Mouse (Mus musculus) midbrain, embryonic 10.5 days (tissue): ENCODE measurements around the gene Cdh15. TPM values are rescaled to one million over a fixed set of nuclear protein-coding genes. Genes with fewer than 3 reads are reported as not detected.

ENCODE experiments used
- DNase-seq: peaks from one replicate; pipeline ENCODE4 v3.0.0-alpha.2; 2017; ENCODE audit warnings: low spot score
- H3K27ac ChIP-seq: fragments of 300-500 bp; sonication (generic); replicated peaks from 2 replicates; pipeline ENCODE4 v1.5.1; 2016; ENCODE audit warnings: mild to moderate bottlenecking
- H3K27me3 ChIP-seq: fragments of 300-500 bp; sonication (generic); 2 replicates; pipeline ENCODE4 v1.6.1; 2016; ENCODE audit warnings: low read depth, mild to moderate bottlenecking; ENCODE audit not compliant: poor library complexity, severe bottlenecking
- H3K36me3 ChIP-seq: fragments of 300-500 bp; sonication (generic); 2 replicates; pipeline ENCODE4 v1.6.1; 2016; ENCODE audit warnings: mild to moderate bottlenecking, moderate library complexity
- H3K4me1 ChIP-seq: fragments of 300-500 bp; sonication (generic); 2 replicates; pipeline ENCODE4 v1.6.1; 2016
- H3K4me3 ChIP-seq: fragments of 300-500 bp; sonication (generic); 2 replicates; pipeline ENCODE4 v1.5.1; 2016; ENCODE audit warnings: mild to moderate bottlenecking, moderate library complexity
- H3K9me3 ChIP-seq: fragments of 300-500 bp; sonication (generic); replicated peaks from 2 replicates; pipeline ENCODE4 v1.6.1; 2016; ENCODE audit warnings: mild to moderate bottlenecking
- WGBS: fragments of 180-500 bp; shearing (Covaris S2); methylation state at CpG from one replicate; pipeline ENCODE4 v1.1.7; 2016; 5-methylcytosine and 5-hydroxymethylcytosine counted together
- polyA plus RNA-seq: library from polyadenylated mRNA; unstranded; fragments of >200 nt; fragmentation: Nextera tagmentation; extraction: Ambion mirVana; gene quantifications from 2 replicates; pipeline ENCODE4 v1.2.1, GENCODE M21; 2016

Gene Cdh15
- polyA plus RNA-seq, 1 experiment from 2014 or later = 0.54 TPM

DNA sequence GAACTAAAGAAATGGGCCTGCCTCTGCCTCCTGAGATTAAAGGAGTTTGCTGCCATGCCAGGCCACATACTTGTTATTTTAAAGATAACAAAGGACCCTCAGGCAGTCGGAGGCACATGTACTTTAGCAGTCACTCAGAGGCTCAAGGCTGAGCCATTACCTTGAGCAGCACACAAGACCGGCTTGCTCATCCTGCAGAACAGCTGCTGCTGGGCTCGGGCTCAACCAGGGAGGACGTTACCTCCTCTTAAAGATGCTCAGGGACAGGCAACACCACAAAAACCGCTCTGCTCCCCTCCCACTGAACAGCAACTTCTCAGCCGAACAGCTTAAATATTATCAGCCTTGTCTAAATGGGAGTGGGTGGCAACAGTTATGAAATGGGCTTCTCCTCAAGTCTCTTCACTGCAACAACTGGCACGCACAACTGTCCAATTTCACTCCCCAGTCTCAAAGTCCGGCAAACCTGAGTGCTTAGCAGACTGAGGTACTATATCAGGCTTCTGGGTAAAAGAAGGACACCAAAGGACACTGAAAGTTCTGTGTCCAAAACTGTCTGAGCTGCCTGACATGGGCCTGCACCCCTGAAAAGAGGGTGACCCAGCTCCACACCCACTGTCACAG lies 54.2 kb downstream of the Cdh15 start:
- no peak for DNase-seq
- 89% methylated on average over 8 of the region's 8 CpGs for WGBS
- Histone ChIP-seq H3K27ac (no peak overlapping the region), H3K4me3 (no peak overlapping the region), H3K27me3 (no peaks in the 10 kb centered on the region), H3K36me3 (peaks cover 53% of the 10 kb centered on the region), H3K9me3 (no peaks in the 10 kb centered on the region), H3K4me1 (peaks cover 30% of the 10 kb centered on the region)

DNA sequence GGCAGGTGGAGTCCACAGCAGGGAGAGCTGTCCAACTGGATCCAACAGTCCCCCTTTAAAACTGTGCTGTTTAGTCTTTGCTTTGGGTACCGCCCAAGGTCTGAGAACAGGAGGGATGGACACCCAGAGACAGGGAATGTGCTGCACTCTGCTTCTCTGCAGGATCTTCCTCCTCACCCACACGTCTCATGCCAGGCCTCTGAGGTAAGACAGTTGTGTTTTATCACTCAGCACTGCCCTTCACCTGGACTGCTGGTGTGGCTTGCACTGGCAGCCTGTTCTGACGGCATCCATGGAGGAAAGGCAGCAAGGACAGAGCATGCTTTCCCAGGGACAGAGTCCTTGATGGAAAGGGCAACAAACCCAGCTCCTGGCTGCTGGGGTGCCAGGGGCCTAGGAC lies 54.8 kb downstream of the Cdh15 start:
- Histone ChIP-seq H3K9me3 (no peaks in the 10 kb centered on the region), H3K27ac (no peak overlapping the region), H3K4me1 (peaks cover 30% of the 10 kb centered on the region), H3K4me3 (no peak overlapping the region), H3K36me3 (peaks cover 53% of the 10 kb centered on the region), H3K27me3 (no peaks in the 10 kb centered on the region)
- DNase-seq = no peak
- 71% methylated on average over 3 of the region's 3 CpGs for WGBS

DNA sequence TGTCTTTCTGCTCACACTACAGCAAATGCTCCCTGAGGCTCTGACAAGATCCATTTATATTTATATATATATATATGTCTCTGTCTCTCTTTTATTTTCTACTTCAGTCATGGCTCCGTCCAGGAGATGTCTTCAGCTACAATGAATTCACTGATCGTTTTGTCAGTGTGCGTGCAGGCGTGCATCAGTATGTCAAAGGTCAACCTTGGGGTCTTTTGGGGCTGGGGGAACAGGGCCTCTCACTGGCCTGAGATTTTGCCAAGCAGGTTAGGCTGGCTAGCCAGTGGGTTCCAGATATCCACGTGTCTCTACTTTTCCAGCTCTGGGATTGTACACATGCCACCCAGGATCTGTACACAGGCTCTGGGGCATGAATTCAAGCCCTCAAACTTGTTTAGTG lies 55.2 kb downstream of the Cdh15 start:
- Histone ChIP-seq H3K36me3 (peaks cover 53% of the 10 kb centered on the region), H3K27me3 (no peaks in the 10 kb centered on the region), H3K4me3 (no peak overlapping the region), H3K9me3 (no peaks in the 10 kb centered on the region), H3K4me1 (peaks cover 30% of the 10 kb centered on the region), H3K27ac (no peak overlapping the region)
- no peak for DNase-seq
- WGBS = 27% methylated on average over 5 of the region's 5 CpGs

DNA sequence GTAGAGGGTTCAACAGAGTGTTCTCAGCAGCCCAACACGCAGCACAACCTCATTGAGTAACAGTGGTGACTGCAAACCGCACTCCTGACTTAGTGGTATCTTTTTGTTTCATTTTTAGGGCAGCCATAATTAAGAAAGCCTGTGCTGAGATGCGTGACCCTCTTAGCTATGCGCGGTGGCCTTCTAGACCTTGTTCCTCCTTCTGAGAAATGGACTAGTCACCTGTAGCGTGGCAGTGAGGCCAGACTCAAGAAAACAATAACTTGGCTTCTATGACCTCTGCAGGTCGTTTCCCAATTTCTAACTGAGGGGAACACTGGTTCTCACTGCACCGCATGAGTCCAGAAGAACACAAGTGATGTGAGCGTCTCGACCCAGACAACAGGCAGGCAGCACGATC lies 56.7 kb downstream of the Cdh15 start:
- Histone ChIP-seq H3K4me3 (no peak overlapping the region), H3K9me3 (no peaks in the 10 kb centered on the region), H3K36me3 (peaks cover 49% of the 10 kb centered on the region), H3K4me1 (peaks cover 31% of the 10 kb centered on the region), H3K27me3 (no peaks in the 10 kb centered on the region), H3K27ac (no peak overlapping the region)
- 90% methylated on average over 11 of the region's 11 CpGs for WGBS
- DNase-seq = no peak

DNA sequence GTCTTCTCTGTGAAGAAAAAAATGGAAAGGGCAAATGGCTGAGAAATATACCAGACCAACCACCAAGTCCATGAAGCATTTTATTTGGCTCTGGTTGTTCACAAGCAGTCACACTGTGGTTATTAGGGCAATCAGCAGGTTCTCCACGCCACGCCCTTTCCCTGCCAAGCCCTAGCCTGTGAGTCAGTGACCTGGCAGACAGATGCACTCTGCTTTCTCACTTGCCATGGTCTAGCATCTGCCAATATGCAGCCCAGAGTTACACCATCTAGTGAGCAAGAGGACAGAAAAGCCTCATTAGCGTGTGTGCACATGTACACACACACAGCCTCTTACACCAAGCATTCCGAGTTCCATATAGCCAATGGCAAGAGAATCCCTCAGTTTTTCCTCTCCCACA lies 57.6 kb downstream of the Cdh15 start:
- WGBS = 92% methylated on average over 4 of the region's 4 CpGs
- H3K27me3 ChIP-seq = no peaks in the 10 kb centered on the region
- no peak for DNase-seq
- H3K4me1 ChIP-seq = peaks cover 39% of the 10 kb centered on the region
- no peak overlapping the region for H3K27ac ChIP-seq
- H3K9me3 ChIP-seq = no peaks in the 10 kb centered on the region
- H3K36me3 ChIP-seq = peaks cover 45% of the 10 kb centered on the region
- no peak overlapping the region for H3K4me3 ChIP-seq

DNA sequence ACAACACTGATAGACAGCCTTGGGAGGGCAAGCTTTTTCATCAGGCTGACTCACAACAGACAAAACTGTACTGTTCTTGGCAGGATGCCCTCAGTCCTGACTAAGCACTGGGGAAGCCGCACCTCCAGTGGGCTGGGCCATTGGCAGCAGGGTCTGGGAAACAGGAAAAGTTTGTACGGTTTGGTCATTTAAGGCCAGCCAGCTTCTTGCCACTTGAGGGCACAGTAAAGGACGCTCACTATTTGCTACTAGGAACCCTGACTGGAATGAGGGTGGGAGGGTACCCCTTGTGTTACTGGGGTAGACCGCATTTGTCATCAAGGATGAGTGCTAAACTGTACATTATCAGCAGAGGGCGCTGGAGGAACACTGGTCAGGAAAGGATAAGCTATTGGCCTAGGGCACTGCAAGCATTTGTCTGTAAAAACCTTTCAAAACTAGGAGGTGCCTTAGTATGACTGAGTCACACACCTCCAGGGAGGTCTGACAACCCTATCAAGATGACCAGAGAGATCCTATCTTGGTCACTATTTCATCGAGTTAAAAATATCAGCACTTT lies 58.8 kb downstream of the Cdh15 start:
- Histone ChIP-seq H3K4me1 (peaks cover 39% of the 10 kb centered on the region), H3K27ac (no peak overlapping the region), H3K4me3 (no peak overlapping the region), H3K36me3 (peaks cover 41% of the 10 kb centered on the region), H3K9me3 (no peaks in the 10 kb centered on the region), H3K27me3 (no peaks in the 10 kb centered on the region)
- 63% methylated on average over 6 of the region's 6 CpGs for WGBS
- DNase-seq = peak; percentile 65

DNA sequence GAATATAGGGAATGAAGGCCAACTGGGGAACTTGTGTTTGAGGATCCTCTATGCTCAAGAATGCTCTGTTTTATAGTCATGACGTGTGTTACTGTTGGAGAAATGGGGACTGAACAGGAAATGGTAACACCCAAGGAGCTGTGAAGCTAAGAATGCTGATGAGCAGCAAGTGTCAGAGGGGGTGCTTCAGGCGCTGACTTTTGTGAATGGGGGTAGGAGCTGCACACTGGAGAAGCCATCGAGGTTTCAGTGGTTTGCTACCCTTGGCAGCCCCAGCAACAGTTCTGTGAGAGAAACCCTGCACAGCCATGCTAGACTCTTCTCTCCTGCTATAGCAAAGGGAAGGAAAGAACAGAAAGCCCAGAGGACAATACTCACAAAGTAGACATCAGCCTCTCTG lies 64.4 kb downstream of the Cdh15 start:
- peaks cover 73% of the 10 kb centered on the region for H3K36me3 ChIP-seq
- DNase-seq = no peak
- no peaks in the 10 kb centered on the region for H3K27me3 ChIP-seq
- 87% methylated on average over 3 of the region's 3 CpGs for WGBS
- H3K4me1 ChIP-seq = peaks cover 9% of the 10 kb centered on the region
- no peaks in the 10 kb centered on the region for H3K9me3 ChIP-seq
- H3K27ac ChIP-seq = no peak overlapping the region
- H3K4me3 ChIP-seq = no peak overlapping the region

DNA sequence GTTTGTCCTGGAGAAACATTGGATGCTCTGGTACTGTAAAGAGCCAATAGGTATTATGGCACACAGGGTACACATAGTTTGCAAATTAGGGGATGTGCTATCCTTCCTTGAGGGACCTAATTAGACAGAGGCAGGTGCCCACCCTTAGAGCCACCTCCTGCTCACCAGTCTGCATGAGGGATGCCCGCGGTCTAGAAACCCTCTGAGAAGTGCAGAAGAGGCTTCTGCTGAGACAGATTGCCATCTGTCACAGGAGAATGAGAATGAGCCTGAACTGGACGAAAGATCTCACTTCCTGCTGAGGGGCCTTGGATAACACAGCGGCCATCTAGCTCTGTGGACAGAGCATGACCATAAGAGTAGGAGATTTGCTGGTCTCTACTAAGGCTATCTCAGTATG lies 65.1 kb downstream of the Cdh15 start:
- Histone ChIP-seq H3K27me3 (no peaks in the 10 kb centered on the region), H3K4me3 (no peak overlapping the region), H3K9me3 (no peaks in the 10 kb centered on the region), H3K36me3 (peaks cover 66% of the 10 kb centered on the region), H3K27ac (no peak overlapping the region), H3K4me1 (peaks cover 15% of the 10 kb centered on the region)
- DNase-seq = no peak
- 93% methylated on average over 4 of the region's 4 CpGs for WGBS

DNA sequence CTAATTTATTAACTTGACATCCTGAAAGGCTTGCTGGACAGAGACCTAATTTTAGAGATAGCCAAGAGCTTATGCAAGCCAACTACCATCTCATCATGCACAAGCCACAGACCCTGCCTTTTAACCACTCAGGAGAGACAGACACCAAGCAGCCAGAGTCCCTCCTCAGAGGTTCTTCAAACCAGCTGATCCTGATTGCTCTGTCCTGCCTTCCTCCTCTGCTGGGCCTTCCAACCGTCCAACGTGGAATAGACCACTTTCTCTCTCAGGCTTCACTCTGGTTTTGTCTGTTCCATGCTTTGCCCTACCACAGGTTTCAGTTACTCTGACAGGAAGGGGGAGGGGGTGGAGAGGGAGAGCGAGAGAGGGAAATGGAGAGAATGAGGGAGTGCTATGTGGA lies 69.0 kb downstream of the Cdh15 start:
- DNase-seq = no peak
- H3K9me3 ChIP-seq = no peaks in the 10 kb centered on the region
- H3K4me3 ChIP-seq = no peak overlapping the region
- peaks cover 32% of the 10 kb centered on the region for H3K4me1 ChIP-seq
- H3K27ac ChIP-seq = no peak overlapping the region
- WGBS = 77% methylated on average over 3 of the region's 3 CpGs
- H3K36me3 ChIP-seq = peaks cover 44% of the 10 kb centered on the region
- H3K27me3 ChIP-seq = no peaks in the 10 kb centered on the region

Other genes with a start within 250 kb of the Cdh15 start
- gene Galns, start 236.5 kb upstream of the Cdh15 start, polyA plus RNA-seq = 6.6 and 7.7 TPM in 2 replicates
- gene Trappc2l, start 236.3 kb upstream of the Cdh15 start, polyA plus RNA-seq = 51.0 and 61.2 TPM in 2 replicates
- gene Pabpn1l, start 225.2 kb upstream of the Cdh15 start, polyA plus RNA-seq = not detected in 2 replicates
- gene Cbfa2t3, start 148.9 kb upstream of the Cdh15 start, polyA plus RNA-seq = 1.9 and 3.4 TPM in 2 replicates
- 17.8 and 18.6 TPM in 2 replicates for gene Acsf3, start 72.5 kb upstream of the Cdh15 start, polyA plus RNA-seq
- gene Ankrd11, start 194.3 kb downstream of the Cdh15 start, polyA plus RNA-seq = 29.5 TPM in 2 replicates
- 49.5 and 50.9 TPM in 2 replicates for gene Spg7, start 215.0 kb downstream of the Cdh15 start, polyA plus RNA-seq